Mouse (Mus musculus): ENCODE data around the gene 2610318N02Rik. TPM values are rescaled to one million over a fixed set of nuclear protein-coding genes. Genes with fewer than 3 reads are reported as not detected.

2610318N02Rik gene
- total and polyA plus RNA-seq, 3 experiments = 8.1 to 18.3 (median 8.8) TPM

DNA sequence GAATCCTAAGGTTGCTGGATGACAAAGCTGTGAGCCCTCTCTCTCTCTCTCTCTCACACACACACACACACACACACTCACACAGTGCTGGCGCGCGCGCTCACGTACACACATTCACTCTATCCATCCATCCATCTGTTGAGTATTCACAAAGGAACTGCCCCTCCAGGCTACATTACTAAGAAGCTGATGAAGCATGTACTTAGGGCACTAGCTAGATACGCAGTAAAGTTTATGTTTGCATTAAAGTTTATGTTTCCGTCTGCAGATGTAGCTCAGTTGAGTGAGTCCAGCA is 7.9 kb upstream of the 2610318N02Rik start:
- no peaks in the 10 kb centered on the region for H3K9me3 ChIP-seq (replicated peaks)
- no peak for TF ChIP-seq TAL1 (conservative IDR thresholded peaks at IDR 0.05; ENCODE audit: low read depth, low read length)
- TF ChIP-seq GATA2 (IDR thresholded peaks at IDR 0.05; ENCODE audit: borderline replicate concordance, low read depth, low read length) = no peak
- H3K36me3 ChIP-seq (replicated peaks) = peaks cover 18% of the 10 kb centered on the region
- peaks cover 28% of the 10 kb centered on the region for H3K4me1 ChIP-seq (ENCODE audit: insufficient read depth, low read depth, low read length)
- peak overlapping the region; percentile 95; the same call in 1 of the 2 replicates for H3K4me3 ChIP-seq (ENCODE audit: low read depth, low read length)
- peaks cover 3% of the 10 kb centered on the region for H3K27me3 ChIP-seq (ENCODE audit: insufficient read depth, low read length)
- no peak for DNase-seq (ENCODE audit: low spot score)
- no peak for ATAC-seq (ENCODE audit: extremely low read depth, insufficient number of reproducible peaks, low FRiP score, poor library complexity, severe bottlenecking)

DNA sequence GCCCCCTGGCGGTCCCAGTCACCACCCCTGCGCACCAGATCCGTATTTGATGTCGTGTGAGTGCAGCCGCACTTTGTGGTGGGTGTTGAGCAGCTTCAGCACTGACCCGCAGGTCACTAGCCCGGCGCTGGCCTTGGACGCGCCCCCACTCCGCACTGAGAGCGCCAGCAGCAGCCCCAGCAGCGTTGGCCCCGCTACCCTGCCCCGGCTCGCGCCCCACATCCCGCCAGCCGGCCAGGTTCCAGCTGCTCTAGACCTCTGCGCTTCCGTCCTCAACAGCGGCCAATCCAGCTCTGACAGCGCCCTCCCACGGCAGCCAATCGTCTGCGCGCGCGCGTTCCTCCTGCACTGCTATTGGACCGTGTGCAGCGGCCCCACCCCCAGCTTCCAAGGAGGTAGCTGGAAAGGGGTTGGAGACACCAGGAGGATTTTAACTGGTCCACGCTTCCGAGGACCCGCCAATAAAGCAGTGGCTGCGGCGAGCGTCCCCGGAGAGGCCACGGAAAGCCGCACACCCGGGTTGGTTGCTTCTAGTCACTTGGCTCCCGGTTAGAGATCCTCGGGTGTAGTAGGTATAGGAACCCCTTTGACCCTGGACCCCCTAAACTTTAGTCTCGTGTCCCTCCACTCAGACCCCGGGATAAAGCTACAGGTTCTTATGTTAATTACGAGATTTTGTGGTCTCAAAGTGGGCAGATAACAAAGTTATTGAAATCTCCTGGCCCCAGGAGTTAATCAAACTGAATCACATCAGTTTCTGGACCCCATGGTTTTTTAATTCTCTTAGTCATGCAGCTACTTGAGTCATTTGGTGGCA is 7.3 kb upstream of the 2610318N02Rik start, which contains the start of gene Sdf2l1:
Gene Sdf2l1, minus strand, starts transcription at position 295 of the 817 bp plus-strand sequence.
- peaks cover 28% of the 10 kb centered on the region for H3K4me1 ChIP-seq (ENCODE audit: insufficient read depth, low read depth, low read length)
- ATAC-seq (ENCODE audit: extremely low read depth, insufficient number of reproducible peaks, low FRiP score, poor library complexity, severe bottlenecking) (peak; percentile 99), DNase-seq (ENCODE audit: low spot score) (peak; percentile 100)
- peaks cover 18% of the 10 kb centered on the region for H3K36me3 ChIP-seq (replicated peaks)
- H3K9me3 ChIP-seq (replicated peaks) = no peaks in the 10 kb centered on the region
- H3K27me3 ChIP-seq (ENCODE audit: insufficient read depth, low read length) = peaks cover 3% of the 10 kb centered on the region
- peak within 1 kb of the TSS; percentile 95 for H3K4me3 ChIP-seq (ENCODE audit: low read depth, low read length)
- TF ChIP-seq TAL1 (conservative IDR thresholded peaks at IDR 0.05; ENCODE audit: low read depth, low read length) = no peak
- TF ChIP-seq GATA1 (IDR thresholded peaks at IDR 0.05; ENCODE audit: borderline replicate concordance, low read length) = no peak
- no peak for TF ChIP-seq CTCF (IDR thresholded peaks at IDR 0.05; ENCODE audit: low read depth, low read length)
- no peak for TF ChIP-seq POLR2AphosphoS5 (IDR thresholded peaks at IDR 0.05; ENCODE audit: insufficient replicate concordance, low read depth, low read length)
- TF ChIP-seq GATA2 (IDR thresholded peaks at IDR 0.05; ENCODE audit: borderline replicate concordance, low read depth, low read length) = no peak

DNA sequence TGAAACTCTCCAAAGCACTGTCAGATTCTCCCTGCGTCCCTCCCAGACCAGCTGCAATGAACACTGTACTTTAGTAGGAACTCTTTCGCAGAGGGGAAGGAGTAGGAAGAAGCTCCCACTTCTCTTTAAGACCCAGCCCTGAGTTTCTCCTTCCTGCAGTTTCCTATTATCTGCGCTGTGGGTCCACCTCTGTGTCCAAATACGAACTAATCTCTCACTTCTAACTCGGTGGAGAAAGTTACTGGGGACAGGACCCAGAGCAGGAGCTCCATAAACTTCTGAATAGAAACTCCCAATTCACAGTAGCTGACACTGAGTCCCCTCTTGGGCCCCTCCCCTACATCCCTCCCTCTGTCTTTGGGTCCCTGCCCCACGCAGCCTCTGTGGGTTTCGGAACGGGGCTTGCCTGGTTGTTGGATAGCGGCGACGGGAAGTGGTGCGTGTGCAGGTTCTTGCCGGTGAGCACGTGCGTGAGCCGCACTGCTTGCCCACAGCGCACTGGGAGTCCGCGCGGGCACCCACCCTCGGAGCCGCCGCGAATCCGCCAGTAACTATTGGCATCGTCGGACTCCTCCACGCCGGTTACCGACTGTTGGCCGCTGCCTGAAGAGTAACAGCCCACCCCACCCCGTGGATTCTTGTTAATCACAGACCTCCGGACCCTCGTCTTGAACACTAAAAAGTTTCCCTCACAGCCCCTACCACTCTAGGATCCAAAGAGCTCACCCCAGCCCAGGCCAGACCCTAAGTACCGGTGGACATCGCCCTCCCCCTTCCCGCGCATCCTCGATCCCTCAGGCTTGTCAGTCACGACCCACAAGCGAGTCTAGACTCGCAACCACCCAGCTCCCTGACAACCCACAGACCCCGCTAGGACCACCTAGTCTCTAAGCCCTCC is 6.5 kb upstream of the 2610318N02Rik start:
- ATAC-seq (ENCODE audit: extremely low read depth, insufficient number of reproducible peaks, low FRiP score, poor library complexity, severe bottlenecking) (no peak), DNase-seq (ENCODE audit: low spot score) (peak; percentile 33)
- H3K9me3 ChIP-seq (replicated peaks) = no peaks in the 10 kb centered on the region
- peaks cover 3% of the 10 kb centered on the region for H3K27me3 ChIP-seq (ENCODE audit: insufficient read depth, low read length)
- H3K4me1 ChIP-seq (ENCODE audit: insufficient read depth, low read depth, low read length) = peaks cover 28% of the 10 kb centered on the region
- peak overlapping the region; percentile 95 for H3K4me3 ChIP-seq (ENCODE audit: low read depth, low read length)
- H3K36me3 ChIP-seq (replicated peaks) = peaks cover 18% of the 10 kb centered on the region
- TF ChIP-seq GATA2 (IDR thresholded peaks at IDR 0.05; ENCODE audit: borderline replicate concordance, low read depth, low read length) = no peak
- no peak for TF ChIP-seq GATA1 (IDR thresholded peaks at IDR 0.05; ENCODE audit: borderline replicate concordance, low read length)
- TF ChIP-seq POLR2AphosphoS5 (IDR thresholded peaks at IDR 0.05; ENCODE audit: insufficient replicate concordance, low read depth, low read length) = no peak
- no peak for TF ChIP-seq CTCF (IDR thresholded peaks at IDR 0.05; ENCODE audit: low read depth, low read length)
- no peak for TF ChIP-seq TAL1 (conservative IDR thresholded peaks at IDR 0.05; ENCODE audit: low read depth, low read length)

DNA sequence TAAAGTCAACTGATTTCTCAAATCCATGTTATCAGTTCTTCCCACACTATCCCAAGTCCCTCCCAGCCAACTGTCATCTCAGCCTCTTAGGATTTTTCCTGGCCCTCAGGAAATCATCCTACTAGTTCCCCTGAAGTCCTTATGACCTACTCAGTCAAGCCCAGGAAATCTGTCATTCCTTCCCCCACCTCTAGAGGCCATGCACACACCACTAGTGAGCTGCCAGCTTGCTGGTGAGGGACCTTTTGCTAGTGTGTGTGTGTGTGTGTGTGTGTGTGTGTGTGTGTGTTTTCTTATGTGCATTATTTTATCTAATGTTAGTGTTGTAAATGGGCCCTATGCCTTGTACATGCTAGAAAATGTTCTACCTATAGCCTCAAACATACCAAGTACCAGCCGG is 2.3 kb upstream of the 2610318N02Rik start:
- Histone ChIP-seq H3K4me3 (ENCODE audit: low read depth, low read length) (no peak overlapping the region), H3K4me1 (ENCODE audit: insufficient read depth, low read depth, low read length) (peaks cover 32% of the 10 kb centered on the region), H3K9me3 (replicated peaks) (no peaks in the 10 kb centered on the region), H3K36me3 (replicated peaks) (peaks cover 33% of the 10 kb centered on the region), H3K27me3 (ENCODE audit: insufficient read depth, low read length) (peaks cover 9% of the 10 kb centered on the region; the same call in 1 of the 2 replicates)
- DNase-seq (ENCODE audit: low spot score) (peak; percentile 46), ATAC-seq (ENCODE audit: extremely low read depth, insufficient number of reproducible peaks, low FRiP score, poor library complexity, severe bottlenecking) (no peak)
- no peak for TF ChIP-seq CTCF (IDR thresholded peaks at IDR 0.05; ENCODE audit: low read depth, low read length)
- no peak for TF ChIP-seq GATA2 (IDR thresholded peaks at IDR 0.05; ENCODE audit: borderline replicate concordance, low read depth, low read length)
- no peak for TF ChIP-seq POLR2AphosphoS5 (IDR thresholded peaks at IDR 0.05; ENCODE audit: insufficient replicate concordance, low read depth, low read length)
- no peak for TF ChIP-seq GATA1 (IDR thresholded peaks at IDR 0.05; ENCODE audit: borderline replicate concordance, low read length)
- no peak for TF ChIP-seq TAL1 (conservative IDR thresholded peaks at IDR 0.05; ENCODE audit: low read depth, low read length)

DNA sequence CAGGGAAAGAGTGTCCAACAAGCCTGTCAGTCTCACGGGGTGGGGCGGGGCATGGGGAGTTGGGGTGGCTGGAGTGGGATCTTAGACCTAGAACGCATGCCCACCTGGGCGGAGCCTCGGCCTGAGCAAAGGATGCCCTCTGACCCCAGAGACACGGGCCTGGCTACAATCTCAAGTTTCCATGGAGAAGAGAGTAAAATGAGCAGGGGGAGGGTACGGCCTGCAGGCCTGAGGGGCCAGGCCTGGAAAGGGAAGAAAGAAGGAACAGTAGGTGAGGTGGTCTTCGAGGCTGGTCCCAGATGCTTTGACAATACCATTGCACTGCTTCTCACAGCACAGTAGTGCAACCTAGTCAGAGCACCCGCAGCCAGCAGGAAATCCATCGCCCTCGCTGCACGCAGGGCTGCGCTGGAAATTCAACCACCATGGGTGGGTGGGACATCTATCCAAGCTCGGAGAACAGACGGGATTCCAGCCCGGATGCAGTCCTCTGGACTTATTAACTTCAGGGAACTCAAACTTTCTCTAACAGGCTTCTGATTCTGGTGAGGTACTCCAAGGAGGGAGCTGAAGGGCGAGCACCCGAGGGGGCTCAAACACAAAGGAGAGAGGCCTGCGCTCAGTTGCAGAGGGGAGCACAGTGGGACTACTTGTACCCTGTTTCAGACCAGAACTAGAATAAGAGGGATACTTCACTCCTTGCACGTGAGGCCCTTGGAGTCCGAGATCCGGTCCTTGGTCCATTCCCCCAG is 672 bp downstream of the 2610318N02Rik start:
- H3K36me3 ChIP-seq (replicated peaks) = peaks cover 44% of the 10 kb centered on the region
- peak overlapping the region; percentile 68 for H3K4me3 ChIP-seq (ENCODE audit: low read depth, low read length)
- DNase-seq (ENCODE audit: low spot score) (peak; percentile 9), ATAC-seq (ENCODE audit: extremely low read depth, insufficient number of reproducible peaks, low FRiP score, poor library complexity, severe bottlenecking) (no peak)
- TF ChIP-seq CTCF (IDR thresholded peaks at IDR 0.05; ENCODE audit: low read depth, low read length) = no peak
- TF ChIP-seq POLR2AphosphoS5 (IDR thresholded peaks at IDR 0.05; ENCODE audit: insufficient replicate concordance, low read depth, low read length) = no peak
- no peak for TF ChIP-seq GATA2 (IDR thresholded peaks at IDR 0.05; ENCODE audit: borderline replicate concordance, low read depth, low read length)
- TF ChIP-seq TAL1 (conservative IDR thresholded peaks at IDR 0.05; ENCODE audit: low read depth, low read length) = no peak
- no peak for TF ChIP-seq GATA1 (IDR thresholded peaks at IDR 0.05; ENCODE audit: borderline replicate concordance, low read length)
- peaks cover 12% of the 10 kb centered on the region for H3K27me3 ChIP-seq (ENCODE audit: insufficient read depth, low read length)
- no peaks in the 10 kb centered on the region for H3K9me3 ChIP-seq (replicated peaks)
- H3K4me1 ChIP-seq (ENCODE audit: insufficient read depth, low read depth, low read length) = peaks cover 14% of the 10 kb centered on the region
